Mouse (Mus musculus): ENCODE measurements around the gene Cenpu. TPM values are rescaled to one million over a fixed set of nuclear protein-coding genes. Genes with fewer than 3 reads are reported as not detected.

The Cenpu gene
- total RNA-seq, 2 experiments from 2014 or later, result 1.4 to 2.1 TPM

Other genes starting within 250 kb of the Cenpu start
- gene Acsl1, start 81.0 kb upstream of the Cenpu start, total RNA-seq (2021), result 10 to 100 TPM; 42.8 to 45.5 TPM
- gene Primpol, start 65.2 kb downstream of the Cenpu start, total RNA-seq (2021), result 1 to 10 TPM; 3.6 to 5.0 TPM
- 1 to 10 TPM; 9.1 to 9.7 TPM for gene Casp3, start 65.3 kb downstream of the Cenpu start, total RNA-seq (2021)
- gene Irf2, start 187.7 kb downstream of the Cenpu start, total RNA-seq (2021), result 10 to 100 TPM; 54.9 to 72.7 TPM

All from layer of hippocampus, adult 18-20 months (tissue).